Mouse (Mus musculus) bone marrow macrophage, adult 2 months (primary cell): ENCODE data around the gene Smpdl3a. TPM values are rescaled to one million over a fixed set of nuclear protein-coding genes. Genes with fewer than 3 reads are reported as not detected.
A peak's percentile ranks its signal among the peaks of the same experiment; 100 is the strongest.

Experiments used
- H3K27ac ChIP-seq: 2 replicates; pipeline ENCODE4 v1.5.1; 2012; ENCODE audit warnings: low read depth, low read length; ENCODE audit not compliant: insufficient read depth
- H3K4me1 ChIP-seq: 2 replicates; pipeline ENCODE4 v1.6.1; 2012; ENCODE audit warnings: low read length; ENCODE audit not compliant: control insufficient read depth, insufficient read depth
- H3K4me3 ChIP-seq: 2 replicates; pipeline ENCODE4 v1.5.1; 2012; ENCODE audit warnings: mild to moderate bottlenecking, low read length, moderate library complexity; ENCODE audit not compliant: insufficient read depth
- CTCF ChIP-seq: IDR thresholded peaks from 2 replicates; pipeline ENCODE4 v1.5.1; 2012; ENCODE audit warnings: low read depth, mild to moderate bottlenecking, low read length, moderate library complexity
- POLR2A ChIP-seq: IDR thresholded peaks from 2 replicates; pipeline ENCODE4 v1.6.1; 2012; ENCODE audit warnings: mild to moderate bottlenecking, low read depth, low read length, borderline replicate concordance
- polyA plus RNA-seq: library from polyadenylated mRNA; stranded (reverse); fragments of >200 nt; gene quantifications from 2 replicates; pipeline ENCODE4 v1.2.4, GENCODE M21; 2012; ENCODE audit not compliant: missing spikeins, insufficient read depth, insufficient read length

Smpdl3a gene
- polyA plus RNA-seq, 1 experiment, result 368 TPM

- TF ChIP-seq CTCF (no peak), POLR2A (no peak)
These were observed 9.3 kb upstream of the Smpdl3a start, which contains the start of gene Fabp7 for GRCm38 (mm10) chr10:57784876-57785150. Gene Fabp7 (plus strand): TSS chr10:57784881.

GRCm38 (mm10) chr10:57785552-57785951, 8.6 kb upstream of the Smpdl3a start:
- no peak overlapping the region for H3K27ac ChIP-seq
- H3K4me3 ChIP-seq, result no peak overlapping the region
- TF ChIP-seq CTCF, result no peak
- no peak for TF ChIP-seq POLR2A
- H3K4me1 ChIP-seq, result peaks cover 16% of the 10 kb centered on the region

More at GRCm38 (mm10) chr10:57784876-57785150, 9.3 kb upstream of the Smpdl3a start, which contains the start of gene Fabp7:
- Histone ChIP-seq H3K27ac (no peak within 1 kb of the TSS; the same call in 1 of the 2 replicates), H3K4me3 (no peak within 1 kb of the TSS), H3K4me1 (peaks cover 17% of the 10 kb centered on the region)

GRCm38 (mm10) chr10:57792957-57793356, 1.2 kb upstream of the Smpdl3a start:
- peaks cover 20% of the 10 kb centered on the region for H3K4me1 ChIP-seq
- peak overlapping the region; percentile 61 for H3K27ac ChIP-seq
- TF ChIP-seq POLR2A (no peak), CTCF (no peak)
- no peak overlapping the region for H3K4me3 ChIP-seq

- Histone ChIP-seq H3K4me3 (peak overlapping the region; percentile 80), H3K27ac (peak overlapping the region; percentile 71), H3K4me1 (peaks cover 20% of the 10 kb centered on the region)
- TF ChIP-seq CTCF (no peak), POLR2A (no peak; the same call in 1 of the 2 replicates)
These were observed 641 bp downstream of the Smpdl3a start for GRCm38 (mm10) chr10:57794491-57795461.

- TF ChIP-seq CTCF, result no peak
- peaks cover 20% of the 10 kb centered on the region for H3K4me1 ChIP-seq
- H3K27ac ChIP-seq, result no peak overlapping the region; the same call in 1 of the 2 replicates
- H3K4me3 ChIP-seq, result peak overlapping the region; percentile 80
These were observed 1.4 kb downstream of the Smpdl3a start for GRCm38 (mm10) chr10:57795542-57795941.

GRCm38 (mm10) chr10:57796057-57796456, 1.9 kb downstream of the Smpdl3a start:
- H3K4me1 ChIP-seq, result peaks cover 20% of the 10 kb centered on the region
- no peak overlapping the region for H3K27ac ChIP-seq
- TF ChIP-seq POLR2A (no peak), CTCF (no peak)
- peak overlapping the region; percentile 80 for H3K4me3 ChIP-seq

GRCm38 (mm10) chr10:57799486-57799885, 5.4 kb downstream of the Smpdl3a start:
- TF ChIP-seq CTCF (no peak), POLR2A (no peak)
- H3K4me3 ChIP-seq, result no peak overlapping the region
- H3K27ac ChIP-seq, result no peak overlapping the region
- peaks cover 10% of the 10 kb centered on the region for H3K4me1 ChIP-seq

- TF ChIP-seq CTCF (no peak), POLR2A (no peak)
- H3K4me1 ChIP-seq, result no peaks in the 10 kb centered on the region
- H3K4me3 ChIP-seq, result no peak overlapping the region
- H3K27ac ChIP-seq, result no peak overlapping the region
These were observed 13.6 kb downstream of the Smpdl3a start for GRCm38 (mm10) chr10:57807754-57808153.

GRCm38 (mm10) chr10:57812161-57812856, 18.2 kb downstream of the Smpdl3a start:
- no peak overlapping the region for H3K4me3 ChIP-seq
- no peak for TF ChIP-seq CTCF
- no peak for TF ChIP-seq POLR2A
- H3K27ac ChIP-seq, result no peak overlapping the region
- no peaks in the 10 kb centered on the region for H3K4me1 ChIP-seq

- Histone ChIP-seq H3K4me1 (no peaks in the 10 kb centered on the region), H3K27ac (no peak overlapping the region), H3K4me3 (no peak overlapping the region)
- TF ChIP-seq POLR2A (no peak), CTCF (no peak)
These were observed 20.2 kb downstream of the Smpdl3a start for GRCm38 (mm10) chr10:57814295-57814694.
